In the genomic region with DNA sequence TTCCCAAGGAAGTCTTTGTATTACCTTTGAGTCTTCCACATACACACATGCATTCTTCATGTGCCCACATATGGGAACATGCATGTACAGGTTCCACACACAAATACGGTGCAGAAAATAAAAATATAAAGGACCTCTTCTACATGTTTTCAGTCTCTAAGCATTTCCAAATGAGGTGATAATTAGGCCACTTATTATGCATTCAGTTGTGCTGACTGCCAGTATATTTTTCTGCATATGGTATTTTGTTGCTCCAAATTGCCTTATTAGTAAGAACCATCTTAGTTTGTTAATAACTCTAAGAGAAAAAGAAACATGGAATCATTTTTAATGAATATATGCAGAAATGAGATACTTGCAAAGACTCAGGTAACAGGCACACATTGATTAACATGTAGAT, we compare ENCODE assay signal across 27 mouse cellular contexts.
"Had no signal": no experiment of that assay in that cellular context is flagged by ENCODE, and none has a peak within 500 bp of the region (broad histone marks: within the 10 kb centered on the region; RNA-seq: fewer than 3 reads in every experiment).

No protein-coding gene starts in this region.

- H3K4me2 ChIP-seq: heart, embryonic 12.5 days; hindbrain, embryonic 12.5 days; hindbrain, embryonic 14.5 days; intestine, embryonic 15.5 days; kidney, embryonic 15.5 days; limb, embryonic 13.5 days; limb, embryonic 15.5 days; liver, embryonic 12.5 days had no signal

- DNase-seq: gastrocnemius, postnatal 14 days; gastrocnemius, postnatal 36 days; heart, adult 11 months; heart, postnatal 10 days; heart, postnatal 4 days; kidney, adult 18-20 months; kidney, adult 8-10 months; kidney, postnatal 14 days; kidney, postnatal 36 days; layer of hippocampus, adult 9-11 months; layer of hippocampus, postnatal 36 days; left cerebral cortex, postnatal 4 days had no signal

- H3K9me3 ChIP-seq: heart, embryonic 10.5 days; heart, embryonic 12.5 days; hindbrain, embryonic 10.5 days; hindbrain, embryonic 12.5 days; intestine, embryonic 15.5 days; kidney, embryonic 15.5 days; limb, embryonic 13.5 days; limb, embryonic 15.5 days; liver, embryonic 12.5 days had no signal

- H3K27ac ChIP-seq: heart, embryonic 10.5 days; hindbrain, embryonic 10.5 days; hindbrain, embryonic 12.5 days; hindbrain, embryonic 14.5 days; intestine, embryonic 15.5 days; kidney, embryonic 15.5 days; kidney, postnatal 0 days; limb, embryonic 13.5 days; limb, embryonic 15.5 days; liver, embryonic 12.5 days; liver, embryonic 14.5 days had no signal

- H3K9ac ChIP-seq: heart, embryonic 12.5 days; hindbrain, embryonic 12.5 days; hindbrain, embryonic 14.5 days; intestine, embryonic 15.5 days; kidney, embryonic 15.5 days; limb, embryonic 13.5 days; limb, embryonic 15.5 days; liver, embryonic 12.5 days; liver, embryonic 14.5 days had no signal

- H3K4me1 ChIP-seq: heart, embryonic 12.5 days; intestine, embryonic 15.5 days; liver, embryonic 12.5 days had no signal

- H3K36me3 ChIP-seq: hindbrain, embryonic 12.5 days; intestine, embryonic 15.5 days; kidney, embryonic 15.5 days; limb, embryonic 15.5 days; liver, embryonic 12.5 days had no signal

- ATAC-seq: hindbrain, embryonic 16.5 days; inflammation-experienced regulatory T-cells, adult 6 months; intestine, embryonic 15.5 days; intestine, postnatal 0 days; liver, embryonic 12.5 days had no signal

- H3K27me3 ChIP-seq: heart, embryonic 12.5 days; hindbrain, embryonic 12.5 days; intestine, embryonic 15.5 days; kidney, embryonic 15.5 days; limb, embryonic 13.5 days; limb, embryonic 15.5 days; liver, embryonic 12.5 days had no signal

- H3K4me3 ChIP-seq: heart, embryonic 10.5 days; heart, embryonic 12.5 days; hindbrain, embryonic 10.5 days; hindbrain, embryonic 12.5 days; intestine, embryonic 15.5 days; kidney, embryonic 15.5 days; limb, embryonic 13.5 days; limb, embryonic 15.5 days; liver, embryonic 12.5 days had no signal
